Mouse (Mus musculus): ENCODE measurements at regions not wholly inside any gene's neighbourhood (a gene's known extent, or its start where the extent isn't known, plus 50 kb on each side); places are given as distances from the start of the nearest gene placed in this dataset.

DNA sequence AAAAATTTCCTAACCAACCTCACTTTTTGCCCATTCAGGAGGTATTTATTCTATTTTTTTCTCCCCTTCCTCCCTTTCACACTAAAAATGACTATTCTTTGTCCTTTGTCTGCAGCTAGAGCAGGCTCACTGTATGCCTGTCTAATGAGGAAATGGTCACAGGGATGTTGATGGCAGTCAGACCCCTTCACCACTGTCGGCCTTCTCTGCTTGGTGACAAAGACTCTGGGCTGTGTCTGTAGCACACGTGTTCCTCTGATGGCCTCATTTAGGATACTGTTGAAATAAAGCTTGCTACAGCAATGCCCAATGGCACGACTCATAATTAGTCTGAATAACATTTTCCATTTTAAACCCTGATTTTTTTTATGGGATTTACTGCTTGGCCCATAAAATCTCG lies 178.6 kb upstream of the Prickle1 start:
- no peak for DNase-seq

- DNase-seq: no peak
Observed at GRCm38 (mm10) chr15:93766981-93767380, 171.3 kb upstream of the Prickle1 start.

GRCm38 (mm10) chr15:93763047-93763446 lies 167.4 kb upstream of the Prickle1 start:
- DNase-seq: no peak

DNA sequence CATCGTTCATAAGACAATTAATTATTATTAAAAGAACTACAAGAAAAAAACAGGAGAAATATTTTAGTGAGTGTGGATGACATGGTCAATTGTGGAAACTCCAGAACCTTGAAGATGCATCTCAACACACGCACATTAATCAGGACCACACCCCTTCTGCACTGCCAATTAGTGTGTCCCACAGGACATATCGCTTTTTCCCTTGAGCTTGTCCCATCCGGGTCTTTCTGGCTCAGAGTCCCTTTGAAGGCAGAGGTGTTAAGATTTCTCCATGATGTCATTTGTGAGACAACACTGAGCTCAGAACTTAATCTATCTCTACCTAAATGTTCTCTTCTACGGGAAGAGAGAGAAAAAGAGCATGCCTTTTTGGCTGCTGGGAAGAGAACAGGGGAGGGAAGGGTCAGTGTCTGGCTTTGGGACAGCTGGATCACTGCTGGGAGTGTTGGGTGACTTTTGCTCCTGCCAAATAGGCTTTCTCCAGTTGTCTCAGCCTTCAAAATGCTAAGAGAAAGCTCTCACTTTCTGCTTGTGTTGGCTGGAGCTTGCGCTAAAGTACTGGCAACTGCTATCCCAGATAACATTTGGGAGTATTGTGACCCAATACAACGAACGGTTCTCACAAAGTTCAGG lies 162.6 kb upstream of the Prickle1 start:
- no peak for DNase-seq

DNA sequence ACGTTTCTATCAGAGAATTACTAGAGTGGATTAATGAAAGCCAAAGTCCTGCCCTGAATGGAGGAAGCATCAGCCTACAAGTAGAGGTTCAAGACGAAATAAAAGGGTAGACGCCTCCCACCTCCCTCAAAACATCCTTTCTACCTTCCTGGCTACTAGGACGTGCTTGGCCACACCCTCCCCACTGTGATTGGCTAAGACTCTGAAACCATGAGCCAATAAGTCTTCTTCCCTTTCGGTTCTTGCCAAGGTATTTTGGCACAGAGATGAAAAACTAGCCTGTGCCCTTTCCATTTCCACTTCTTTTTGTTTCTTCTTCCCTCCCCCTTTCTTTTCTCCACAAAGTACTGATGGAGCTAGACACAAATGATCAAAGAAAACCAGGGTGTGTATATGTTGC lies 160.3 kb upstream of the Prickle1 start:
- DNase-seq: no peak

- DNase-seq: no peak
Observed at GRCm38 (mm10) chr15:93751817-93752216, 156.1 kb upstream of the Prickle1 start.

DNA sequence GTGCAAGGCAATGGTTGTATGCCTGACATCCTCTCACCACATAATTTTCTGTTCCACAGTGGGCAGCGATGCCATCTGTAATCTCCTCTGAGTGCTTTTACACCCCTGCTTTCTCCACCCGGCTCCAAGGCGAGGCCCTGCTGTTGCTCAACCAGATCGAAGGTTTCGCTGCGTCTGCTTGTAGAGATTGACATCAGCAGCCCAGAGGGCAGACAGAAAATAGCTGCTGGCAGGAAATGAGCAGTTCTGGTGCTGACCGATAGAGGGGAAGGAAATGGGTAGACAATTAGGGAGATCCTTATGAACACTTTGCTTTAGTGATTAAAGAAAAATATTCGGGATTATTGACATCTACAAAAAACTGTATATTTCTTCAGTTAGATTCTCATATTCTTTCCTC lies 155.3 kb upstream of the Prickle1 start:
- DNase-seq: peak in 1 of 2 experiments; percentile 2

DNA sequence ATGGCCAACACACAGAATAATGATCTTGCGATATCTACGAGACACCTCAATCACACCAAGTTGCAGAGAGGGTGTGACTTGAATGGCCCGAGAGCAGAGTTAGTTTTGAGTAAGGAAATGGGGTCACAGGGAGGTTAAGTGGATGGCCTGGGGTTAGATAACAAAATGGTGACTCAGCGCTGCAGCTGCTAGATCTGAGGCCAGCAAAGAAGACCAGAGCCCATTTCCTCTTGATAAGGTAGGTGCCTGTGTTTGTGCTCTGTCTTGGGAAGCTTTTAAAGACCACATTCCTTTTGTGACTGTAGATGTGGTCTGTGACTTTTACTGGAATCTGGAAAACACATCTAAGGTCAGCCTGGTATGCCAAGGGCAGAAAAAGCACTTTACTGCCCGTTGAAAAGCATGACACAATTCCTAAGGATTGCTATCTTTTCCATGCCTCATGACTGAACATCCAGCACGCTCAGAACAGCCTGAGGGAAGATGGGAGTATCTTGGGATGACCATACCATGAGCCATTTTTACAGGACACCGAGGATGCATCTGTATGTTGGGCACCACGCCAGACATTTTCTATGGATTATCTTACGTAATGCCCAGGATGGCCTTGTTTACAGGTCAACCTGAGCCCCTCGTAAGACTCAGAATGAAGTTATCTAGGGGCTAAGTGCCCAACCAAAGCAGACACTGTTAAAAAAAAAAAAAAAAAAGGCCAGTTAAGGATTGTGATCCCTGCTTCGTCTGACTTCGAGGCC lies 148.7 kb upstream of the Prickle1 start:
- no peak for DNase-seq

GRCm38 (mm10) chr15:93733731-93734510 lies 138.2 kb upstream of the Prickle1 start:
- no peak for DNase-seq

DNA sequence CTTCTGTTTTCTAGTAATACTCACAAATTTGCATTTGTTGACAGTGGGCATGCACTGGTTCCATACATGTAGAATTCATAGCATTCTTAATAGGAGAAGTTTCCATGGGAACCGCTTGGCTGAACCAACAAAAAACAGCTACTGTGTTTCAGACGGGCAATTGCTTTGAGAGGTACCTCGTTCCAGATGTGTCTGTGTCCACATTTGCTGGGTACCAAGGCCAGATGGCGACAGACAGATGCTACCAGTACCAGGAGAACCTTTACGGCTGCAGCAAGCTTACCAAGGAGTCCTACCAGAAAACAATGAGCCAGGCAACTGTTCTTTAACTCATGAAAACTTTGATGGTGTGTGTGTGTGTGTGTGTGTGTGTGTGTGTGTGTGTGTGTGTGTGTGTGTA lies 137.1 kb upstream of the Prickle1 start:
- DNase-seq: no peak

- no peak for DNase-seq
Observed at GRCm38 (mm10) chr15:93731161-93731560, 135.5 kb upstream of the Prickle1 start.

GRCm38 (mm10) chr15:93715443-93715842 lies 119.8 kb upstream of the Prickle1 start:
- no peak for DNase-seq

GRCm38 (mm10) chr15:93713428-93713827 lies 117.7 kb upstream of the Prickle1 start:
- no peak for DNase-seq

GRCm38 (mm10) chr15:93712594-93712993 lies 116.9 kb upstream of the Prickle1 start:
- DNase-seq: no peak

DNA sequence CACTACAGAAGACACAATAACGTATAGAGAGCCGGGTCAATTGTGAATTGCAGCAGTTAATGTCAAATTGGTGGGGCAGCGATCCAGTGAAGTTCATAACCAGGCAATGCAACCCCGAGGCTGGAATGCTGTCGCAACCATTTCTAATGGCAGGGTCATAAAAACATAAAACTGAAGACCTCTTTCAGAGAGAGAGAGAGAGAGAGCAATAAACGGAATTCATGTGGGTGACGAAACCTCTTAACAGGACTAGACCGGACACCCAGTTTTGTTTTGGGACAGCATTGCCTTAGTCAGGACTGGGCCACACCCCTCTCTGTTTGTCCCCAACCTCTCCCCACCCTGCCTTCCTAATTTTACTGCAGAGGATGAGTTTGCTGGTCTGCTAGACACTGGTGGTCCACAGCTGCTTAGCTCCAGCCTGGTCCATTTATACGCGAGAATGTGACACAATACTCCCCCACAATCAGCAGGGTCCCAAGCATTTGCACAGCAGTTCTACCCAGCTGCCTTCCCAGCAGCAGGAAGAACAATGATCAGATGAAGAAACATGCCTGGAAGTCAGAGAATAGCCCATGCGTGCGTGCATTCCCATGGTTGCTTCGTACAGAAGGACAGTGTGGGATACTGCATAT lies 115.6 kb upstream of the Prickle1 start:
- DNase-seq: no peak

DNA sequence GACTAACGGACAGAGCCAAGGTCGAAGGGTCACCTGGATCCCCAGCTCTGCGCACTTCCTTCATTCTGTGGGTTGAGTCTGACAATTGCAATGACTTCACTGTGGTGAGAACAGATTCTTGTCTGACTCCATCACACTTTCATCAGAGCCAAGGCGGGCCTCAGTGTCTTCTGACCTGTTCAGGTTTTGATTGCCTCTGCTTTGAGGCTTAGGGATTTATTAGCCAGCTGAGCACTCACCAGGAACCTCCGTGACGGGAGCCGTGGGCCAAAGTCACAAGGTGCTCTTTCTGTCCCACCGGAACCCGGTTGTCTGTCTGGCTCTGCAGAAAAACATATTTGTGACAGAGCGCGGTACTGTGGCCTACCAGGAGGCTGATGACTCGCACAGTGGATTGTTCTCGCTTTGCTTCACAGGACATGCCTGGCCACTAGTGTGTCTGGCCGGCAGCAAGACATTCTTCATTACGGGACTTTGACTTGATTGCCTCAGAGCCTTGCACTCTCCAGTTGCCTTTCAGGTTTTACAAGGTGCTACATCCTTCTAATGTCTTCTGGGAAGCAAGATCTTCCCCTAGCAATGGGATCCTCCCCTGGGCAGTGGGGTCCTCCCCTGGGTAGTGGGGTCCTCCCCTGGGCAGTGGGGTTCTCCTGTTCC lies 114.9 kb upstream of the Prickle1 start:
- DNase-seq: no peak

GRCm38 (mm10) chr15:93706366-93706930 lies 110.8 kb upstream of the Prickle1 start:
- DNase-seq: no peak

DNA sequence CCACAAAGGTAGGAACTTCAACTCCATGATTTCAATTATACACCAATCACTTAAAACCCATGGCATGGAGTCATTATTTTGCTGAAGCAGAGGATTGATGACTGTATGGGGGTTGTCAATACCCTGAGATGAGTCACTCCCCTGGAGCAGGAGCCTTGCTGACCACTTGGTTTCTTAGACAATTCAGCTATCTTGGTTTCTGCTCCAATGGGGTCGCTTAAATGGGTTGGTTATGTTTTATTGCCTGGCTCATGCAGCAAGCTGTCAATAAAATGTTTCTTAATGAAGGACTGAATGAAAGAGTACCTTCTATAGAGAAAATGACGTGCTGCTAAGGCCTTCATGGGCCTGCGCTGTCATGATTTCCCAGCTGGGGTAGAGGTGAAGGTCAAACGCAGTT lies 110.0 kb upstream of the Prickle1 start:
- DNase-seq: no peak

DNA sequence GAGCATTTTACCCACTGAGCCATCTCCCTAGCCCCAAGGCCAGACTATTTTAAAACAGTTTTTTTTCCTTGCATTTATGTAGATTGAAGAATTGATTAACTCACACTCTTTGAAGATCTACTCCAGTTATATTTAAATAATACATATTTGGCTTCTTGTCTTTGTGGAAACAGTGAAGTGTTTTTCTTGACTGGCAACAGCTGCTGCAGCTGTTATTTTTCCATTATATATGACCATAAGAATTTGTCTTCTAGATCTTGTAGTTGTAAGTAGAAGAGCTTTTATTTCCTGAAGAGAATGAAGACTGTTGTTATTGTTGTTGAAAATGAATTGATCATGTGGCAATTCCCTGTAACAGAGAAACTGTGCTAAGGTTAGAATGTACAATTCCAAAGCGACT lies 109.4 kb upstream of the Prickle1 start:
- DNase-seq: no peak

GRCm38 (mm10) chr15:93701017-93701416 lies 105.3 kb upstream of the Prickle1 start:
- DNase-seq: no peak

GRCm38 (mm10) chr15:93699971-93700370 lies 104.3 kb upstream of the Prickle1 start:
- peak; percentile 9 to 29 for DNase-seq

GRCm38 (mm10) chr15:93698182-93698822 lies 102.6 kb upstream of the Prickle1 start:
- no peak for DNase-seq
